Mouse (Mus musculus) spleen, postnatal 14 days (tissue): ENCODE results near the gene Sept10.
A peak's percentile ranks its signal among the peaks of the same experiment; 100 is the strongest.

Experiments
- DNase-seq, 2 experiments: peaks; one replicate each; pipeline ENCODE4 v3.0.0; 2021 to 2022; ENCODE audit warnings: low spot score in 2 of 2

Sept10 gene

GRCm38 (mm10) chr10:59221473-59222270 is at the start of gene Sept10, which contains the start of gene Sowahc:
Gene Sept10, minus strand, starts transcription at chr10:59221847.
Gene Sowahc, plus strand, starts transcription at chr10:59221953.
- peak; percentile 88 to 93 for DNase-seq

- no peak for DNase-seq
These were observed 47.1 kb upstream of the Sept10 start for GRCm38 (mm10) chr10:59268754-59269153.

- no peak for DNase-seq
These were observed 46.5 kb upstream of the Sept10 start for GRCm38 (mm10) chr10:59268109-59268508.

DNA sequence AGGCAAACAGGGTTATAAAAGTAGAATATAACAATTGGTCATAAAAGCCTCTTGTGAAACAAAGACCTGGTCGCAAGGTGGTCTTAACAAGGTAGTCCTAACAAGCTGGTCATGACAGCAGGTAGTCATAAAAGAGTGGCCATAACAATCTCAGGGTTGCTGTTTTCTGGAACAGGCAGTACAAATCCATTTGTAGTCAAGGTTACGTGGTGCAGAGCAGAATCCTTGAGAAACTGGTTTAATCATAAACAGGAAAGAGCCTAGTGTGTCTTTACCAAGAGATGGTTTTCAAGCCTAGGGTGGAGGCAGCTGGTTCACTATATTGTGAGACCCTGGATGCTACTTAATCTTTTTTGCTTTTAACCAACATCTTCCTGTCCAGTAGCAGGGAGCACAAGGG is 45.6 kb upstream of the Sept10 start:
- DNase-seq, result no peak

DNA sequence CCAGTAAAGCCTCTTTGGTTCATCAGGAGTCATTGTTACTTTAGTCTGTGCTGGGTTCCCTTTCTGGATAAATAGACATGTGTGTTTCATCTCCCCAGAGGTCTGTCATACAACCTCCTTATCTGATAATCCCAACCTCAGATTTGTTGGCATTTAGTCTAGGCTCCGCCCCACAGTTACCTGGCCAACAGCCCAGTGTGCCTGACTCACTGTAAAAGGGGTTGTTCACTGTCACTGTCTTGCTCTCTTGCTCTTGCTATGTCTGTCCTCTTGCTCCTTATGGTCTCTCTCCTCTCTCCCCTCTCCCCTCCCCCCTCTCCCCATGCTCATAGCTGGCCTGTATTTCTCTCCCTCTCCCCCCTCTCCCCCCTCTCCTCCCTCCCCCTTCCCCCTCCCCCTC is 44.5 kb upstream of the Sept10 start:
- no peak for DNase-seq

DNA sequence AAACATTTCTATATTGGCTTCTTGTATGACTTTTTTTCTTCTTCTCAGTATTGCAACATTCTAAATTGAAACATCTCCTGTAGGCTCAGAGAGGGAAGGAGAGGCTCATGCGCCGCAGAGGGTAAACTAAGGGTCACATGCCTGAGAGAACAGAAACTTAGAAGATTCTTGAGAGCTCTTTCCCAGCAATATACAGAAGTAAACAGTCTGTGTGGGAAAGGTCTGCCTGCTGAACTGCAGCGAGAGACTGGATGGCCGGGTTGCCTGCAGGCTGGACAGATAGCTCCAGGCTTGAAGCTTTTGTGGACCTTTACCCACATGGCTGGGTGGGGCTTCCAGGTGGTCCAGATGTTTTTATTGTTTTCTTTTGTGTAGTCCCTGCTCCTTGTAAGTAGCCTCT is 44.0 kb upstream of the Sept10 start:
- no peak for DNase-seq

GRCm38 (mm10) chr10:59265067-59265466 is 43.4 kb upstream of the Sept10 start:
- DNase-seq, result no peak

DNA sequence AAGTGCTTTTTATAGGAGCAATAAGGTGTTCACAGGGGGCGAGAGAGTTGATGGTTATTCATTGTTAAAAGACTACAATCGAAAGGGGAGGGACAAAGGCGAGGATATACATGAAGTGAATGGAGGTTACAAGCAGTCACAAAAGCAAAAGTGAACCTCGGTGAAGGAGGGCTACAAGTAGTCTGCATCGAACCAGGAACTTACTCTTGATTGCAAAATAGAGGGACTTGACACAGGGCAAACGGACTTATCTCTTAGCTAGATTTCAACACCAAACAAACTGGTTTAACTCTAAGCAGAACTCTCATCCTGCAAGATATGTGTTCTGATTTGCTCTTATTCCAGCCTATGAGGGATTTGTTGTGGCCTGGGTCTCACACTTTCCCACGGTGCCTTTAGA is 41.3 kb upstream of the Sept10 start:
- no peak for DNase-seq

DNA sequence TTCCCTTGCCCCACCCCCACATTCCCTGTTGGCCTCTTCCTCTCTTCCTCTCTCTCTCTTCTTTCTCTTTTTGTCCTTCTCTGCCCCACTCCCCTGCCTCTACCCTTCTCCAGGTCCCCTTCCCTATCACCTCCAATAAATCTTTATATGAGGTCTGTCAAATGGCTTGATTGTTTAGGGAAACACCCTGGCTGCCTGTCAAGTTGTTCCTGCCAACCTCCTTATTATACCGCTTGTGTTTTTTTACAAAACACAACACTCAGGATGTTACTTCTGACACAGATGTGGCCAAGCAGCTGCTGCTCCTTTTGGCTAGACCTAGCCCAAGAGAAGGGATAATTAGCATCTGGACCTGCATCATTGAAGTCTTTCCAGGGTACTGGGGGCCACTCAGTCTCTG is 40.4 kb upstream of the Sept10 start:
- DNase-seq, result no peak

DNA sequence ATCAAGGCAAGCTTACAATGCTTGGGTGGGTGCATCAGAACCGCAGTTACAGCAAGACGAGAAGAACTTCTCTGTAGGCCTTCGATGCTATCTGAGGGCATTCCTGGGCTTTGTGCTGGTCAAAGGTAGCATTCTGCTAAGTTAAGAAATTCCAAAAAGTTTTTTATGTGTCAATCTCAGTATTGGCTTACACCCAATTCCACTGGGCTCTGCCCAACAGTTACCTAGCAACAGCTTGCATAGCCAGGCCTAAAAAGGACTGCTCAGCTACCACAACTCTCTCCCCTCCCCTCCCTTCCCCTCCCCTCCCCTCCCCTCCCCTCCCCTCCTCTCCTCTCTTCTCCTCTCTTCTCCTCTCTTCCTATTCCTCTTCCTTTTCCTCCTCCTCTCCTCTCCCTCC is 40.0 kb upstream of the Sept10 start:
- DNase-seq, result no peak

DNA sequence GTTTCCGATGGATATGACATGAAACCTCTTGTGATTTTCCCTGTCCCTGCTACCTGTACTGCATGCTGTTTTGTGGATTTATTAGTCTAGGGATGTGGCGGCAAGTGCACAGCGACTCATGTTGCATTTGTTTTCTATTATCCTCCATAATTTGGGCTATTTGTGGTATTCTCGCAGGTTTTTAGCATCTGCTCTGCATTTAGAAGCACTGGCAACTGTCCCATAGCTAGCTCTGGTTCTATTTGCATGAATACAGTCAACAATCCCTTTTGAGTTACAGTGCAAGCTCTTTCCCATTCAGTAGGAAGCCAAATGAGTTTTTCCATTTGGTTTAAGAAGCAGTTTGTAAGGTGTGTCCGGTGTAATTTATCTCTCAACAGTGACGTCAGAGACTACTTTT is 37.9 kb upstream of the Sept10 start:
- DNase-seq, result no peak

- no peak for DNase-seq
These were observed 34.9 kb upstream of the Sept10 start for GRCm38 (mm10) chr10:59256533-59256932.

GRCm38 (mm10) chr10:59253541-59254079 is 32.0 kb upstream of the Sept10 start:
- no peak for DNase-seq

GRCm38 (mm10) chr10:59252396-59252795 is 30.7 kb upstream of the Sept10 start:
- DNase-seq, result no peak

GRCm38 (mm10) chr10:59251980-59252379 is 30.3 kb upstream of the Sept10 start:
- no peak for DNase-seq

DNA sequence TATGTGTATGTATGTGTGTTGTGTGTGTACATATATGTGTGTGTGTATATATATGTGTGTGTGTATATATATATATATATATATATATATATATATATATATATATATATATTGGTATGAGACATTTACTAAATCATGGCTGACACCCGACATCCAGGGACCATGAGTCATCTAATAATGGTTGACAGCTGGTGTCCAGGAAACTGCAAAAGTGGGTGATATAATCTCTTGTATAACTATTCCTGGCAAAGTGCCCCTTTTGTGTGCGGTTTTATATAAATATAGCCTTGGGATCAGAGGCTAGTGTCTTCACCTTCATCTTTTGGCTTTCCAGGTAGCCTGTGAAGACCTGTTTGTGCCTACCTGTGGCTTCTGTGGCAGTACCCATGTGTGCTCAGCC is 29.0 kb upstream of the Sept10 start:
- no peak for DNase-seq

DNA sequence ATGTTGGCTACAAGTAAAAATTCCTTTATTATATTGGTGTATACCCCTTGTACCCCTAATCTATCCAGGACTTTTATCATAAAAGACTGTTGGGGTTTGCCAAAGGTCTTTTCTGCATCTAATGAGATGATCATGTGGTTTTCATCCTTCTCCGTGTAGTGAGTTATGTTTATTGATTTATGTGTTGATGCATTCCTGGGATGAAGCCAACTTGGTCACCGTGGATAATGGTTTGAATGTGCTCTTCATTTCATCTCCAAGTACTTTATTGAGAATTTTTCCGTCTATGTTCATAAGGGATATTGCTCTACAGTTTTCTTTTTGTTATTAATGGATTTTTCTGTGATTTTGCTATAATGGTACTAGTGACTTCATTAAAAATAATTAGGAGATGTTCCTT is 27.9 kb upstream of the Sept10 start:
- no peak for DNase-seq

DNA sequence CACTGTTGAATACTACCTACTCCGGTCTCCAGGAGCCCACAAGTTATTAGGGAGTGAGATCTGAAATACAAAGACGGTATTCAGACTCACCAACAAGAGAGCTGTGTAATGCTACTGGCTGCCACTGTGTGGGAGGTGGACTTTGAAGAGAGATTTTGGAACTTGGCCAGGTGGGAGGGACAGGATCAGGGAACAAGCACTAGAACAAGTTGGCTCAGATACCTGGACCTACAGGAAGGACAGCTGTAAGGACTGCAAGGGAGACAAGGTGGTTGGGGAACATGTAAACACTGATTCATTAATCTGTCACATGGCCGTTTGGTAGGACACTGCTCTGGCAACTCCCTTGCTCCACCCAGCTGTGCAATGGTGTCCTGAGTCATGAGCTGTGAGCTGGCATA is 19.5 kb upstream of the Sept10 start:
- DNase-seq, result no peak

DNA sequence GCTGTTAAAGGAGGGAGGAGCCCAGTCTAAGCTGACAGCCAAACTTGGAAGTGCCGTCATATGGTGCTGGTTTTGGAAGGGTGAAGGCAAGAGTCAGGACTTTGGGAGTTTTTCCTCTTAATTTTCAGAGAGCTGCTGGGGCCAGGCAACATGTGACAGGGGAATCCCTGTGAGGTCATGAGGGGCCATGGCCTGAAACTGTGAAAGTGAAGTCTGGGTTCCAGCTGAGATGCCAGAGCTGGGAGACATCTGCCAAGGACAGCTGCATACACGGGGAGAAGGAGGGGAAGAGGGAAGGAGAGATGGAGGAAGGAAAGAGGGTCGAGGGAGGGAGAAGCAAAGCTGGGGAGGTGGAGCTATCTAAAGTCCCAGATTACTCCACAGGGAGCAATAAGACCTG is 16.1 kb upstream of the Sept10 start:
- DNase-seq, result no peak

DNA sequence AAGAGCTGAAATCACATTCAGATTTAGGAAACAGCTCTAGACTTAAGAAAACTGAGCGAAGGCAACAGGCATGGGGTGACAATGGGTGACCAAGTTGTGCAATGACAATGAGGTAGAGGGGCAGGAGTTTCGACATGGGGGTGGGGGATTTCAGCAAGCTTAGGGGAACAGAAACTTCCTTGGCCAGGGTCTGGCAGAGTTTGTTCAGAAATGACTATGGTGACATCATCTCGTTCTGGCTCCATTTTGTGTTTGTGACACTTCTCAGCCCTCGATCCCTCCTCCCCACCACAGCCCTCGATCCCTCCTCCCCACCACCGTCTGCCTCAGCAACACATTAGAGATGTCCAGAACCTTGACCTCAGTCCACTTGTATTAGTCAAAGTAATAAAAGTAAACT is 14.8 kb upstream of the Sept10 start:
- no peak for DNase-seq

DNA sequence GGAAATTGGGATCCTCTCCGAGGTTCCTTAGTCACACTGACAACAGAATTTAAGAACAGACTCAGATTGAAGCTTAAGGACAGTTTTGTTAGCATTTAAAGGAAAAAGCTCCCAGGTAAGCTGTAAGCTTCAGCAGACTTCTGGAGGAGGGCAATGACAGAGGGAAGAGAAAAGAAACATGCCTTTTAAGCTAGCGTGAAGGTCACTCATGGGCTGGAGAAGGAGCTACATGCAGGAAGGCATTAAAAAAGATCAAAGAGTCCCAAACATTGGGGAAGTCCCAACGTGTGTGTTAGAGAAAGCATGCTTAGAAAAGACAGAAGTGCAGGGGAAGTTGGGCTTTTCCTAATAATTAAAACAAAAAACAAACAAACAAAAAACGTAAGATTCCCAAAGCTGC is 14.2 kb upstream of the Sept10 start:
- DNase-seq, result no peak

GRCm38 (mm10) chr10:59235227-59235626 is 13.6 kb upstream of the Sept10 start:
- DNase-seq, result no peak

DNA sequence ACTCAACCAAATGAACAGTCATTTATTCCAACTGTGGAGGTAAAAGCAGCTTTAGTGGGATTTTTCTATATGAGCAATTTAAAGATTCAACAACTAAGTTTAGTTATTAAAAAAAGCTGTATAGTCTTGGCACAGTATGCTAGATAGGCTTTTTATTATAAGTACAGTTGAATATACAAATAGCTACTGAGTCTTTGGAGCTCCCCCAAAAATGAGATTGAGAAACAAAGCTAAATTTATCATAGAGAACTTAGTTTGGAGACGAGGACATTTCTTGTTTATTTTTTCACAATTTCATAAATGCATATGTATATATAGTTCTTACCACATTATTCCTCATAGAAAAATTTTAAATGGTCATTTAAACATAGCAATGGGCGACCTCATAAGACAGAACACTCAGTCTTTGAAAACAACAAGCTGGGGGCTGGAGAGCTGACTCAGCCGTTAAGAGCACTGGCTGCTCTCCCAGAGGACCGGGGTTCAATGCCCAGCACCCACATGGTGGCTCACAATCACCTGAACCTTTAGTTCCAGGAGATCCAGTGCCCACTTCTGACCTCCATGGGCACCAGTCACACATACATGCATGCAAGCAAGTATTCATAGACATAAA is 7.7 kb upstream of the Sept10 start:
- no peak for DNase-seq
